Mouse (Mus musculus): ENCODE data around the gene Gm21988. TPM values are rescaled to one million over a fixed set of nuclear protein-coding genes. Genes with fewer than 3 reads are reported as not detected.

Gene Gm21988
- total and polyA plus RNA-seq, 3 experiments, result 0.98 to 2.6 (median 1.4) TPM

- TF ChIP-seq CHD1 (IDR thresholded peaks at IDR 0.05; ENCODE audit: low read depth, low read length) (no peak), ZC3H11A (IDR thresholded peaks at IDR 0.05; ENCODE audit: low read depth, low read length) (no peak), POLR2AphosphoS2 (IDR thresholded peaks at IDR 0.05; ENCODE audit: low read depth, low read length) (no peak), ELF1 (IDR thresholded peaks at IDR 0.05; ENCODE audit: low read depth, low read length) (no peak), MAFK (IDR thresholded peaks at IDR 0.05; ENCODE audit: insufficient replicate concordance, low read length) (no peak), TBP (conservative IDR thresholded peaks at IDR 0.05; ENCODE audit: low read depth, low read length) (no peak), MAX (IDR thresholded peaks at IDR 0.05; ENCODE audit: low read length) (no peak), JUND (conservative IDR thresholded peaks at IDR 0.05; ENCODE audit: low read depth, low read length) (no peak), SMC3 (IDR thresholded peaks at IDR 0.05; ENCODE audit: low read depth, low read length) (no peak), MAZ (IDR thresholded peaks at IDR 0.05; ENCODE audit: low read depth, low read length) (no peak), ZNF384 (IDR thresholded peaks at IDR 0.05; ENCODE audit: low read depth, low read length) (no peak), KAT2A (IDR thresholded peaks at IDR 0.05; ENCODE audit: insufficient replicate concordance, low read length) (no peak), USF1 (IDR thresholded peaks at IDR 0.05; ENCODE audit: low read depth, low read length) (no peak), USF2 (conservative IDR thresholded peaks at IDR 0.05; ENCODE audit: low read depth, low read length) (no peak), NRF1 (IDR thresholded peaks at IDR 0.05; ENCODE audit: low read depth, low read length) (no peak), CHD2 (IDR thresholded peaks at IDR 0.05; ENCODE audit: low read length) (no peak)
These were observed 23.5 kb downstream of the Gm21988 start for GRCm38 (mm10) chr11:70216103-70216502.

GRCm38 (mm10) chr11:70215301-70215700 is 24.3 kb downstream of the Gm21988 start:
- Histone ChIP-seq H3K79me2 (replicated peaks; ENCODE audit: control insufficient read depth, extremely low read depth, insufficient read depth, poor library complexity, severe bottlenecking) (no peaks in the 10 kb centered on the region), H3K4me2 (ENCODE audit: insufficient read depth, low read depth, poor library complexity, severe bottlenecking) (no peak overlapping the region), H3K36me3 (replicated peaks in 1 of 2; ENCODE audit: control insufficient read depth in 1 of 2, insufficient read depth in 1 of 2, low read length in 1 of 2) (peaks cover 5 to 48% of the 10 kb centered on the region in 2 experiments), H3K27me3 (replicated peaks) (no peaks in the 10 kb centered on the region), H3K9me3 (replicated peaks; ENCODE audit: low read length) (no peaks in the 10 kb centered on the region), H3K4me1 (ENCODE audit: control insufficient read depth in 1 of 2, insufficient read depth in 2 of 2) (peaks cover 11 to 20% of the 10 kb centered on the region in 2 experiments; a peak in 3 of 4 replicates), H3K4me3 (replicated peaks in 1 of 3; ENCODE audit: low read depth in 2 of 3, low read length in 2 of 3, poor library complexity in 1 of 3) (no peak overlapping the region), H3K9ac (ENCODE audit: insufficient read depth, low read depth) (no peak overlapping the region), H3K27ac (ENCODE audit: insufficient read depth, low read depth) (no peak overlapping the region)
- no peak for DNase-seq (ENCODE audit: extremely low read depth)
- TF ChIP-seq EP300 (IDR thresholded peaks at IDR 0.05; ENCODE audit: low read length) (no peak), TCF12 (IDR thresholded peaks at IDR 0.05; ENCODE audit: low read depth, low read length) (no peak), ELF1 (IDR thresholded peaks at IDR 0.05; ENCODE audit: low read depth, low read length) (no peak), GABPA (IDR thresholded peaks at IDR 0.05; ENCODE audit: insufficient replicate concordance, low read depth, low read length) (no peak), ZKSCAN1 (IDR thresholded peaks at IDR 0.05; ENCODE audit: borderline replicate concordance, low read depth, low read length) (no peak), BHLHE40 (IDR thresholded peaks at IDR 0.05; ENCODE audit: low read depth, low read length) (no peak), CHD1 (IDR thresholded peaks at IDR 0.05; ENCODE audit: low read depth, low read length) (no peak), HCFC1 (IDR thresholded peaks at IDR 0.05; ENCODE audit: low read depth, low read length) (no peak), ZNF384 (IDR thresholded peaks at IDR 0.05; ENCODE audit: low read depth, low read length) (no peak), ZC3H11A (IDR thresholded peaks at IDR 0.05; ENCODE audit: low read depth, low read length) (no peak), USF2 (conservative IDR thresholded peaks at IDR 0.05; ENCODE audit: low read depth, low read length) (no peak), RAD21 (IDR thresholded peaks at IDR 0.05; ENCODE audit: low read depth, low read length) (no peak), MYC (IDR thresholded peaks at IDR 0.05; ENCODE audit: low read depth, low read length) (no peak), USF1 (IDR thresholded peaks at IDR 0.05; ENCODE audit: low read depth, low read length) (no peak)
- dilution Hi-C loops (cut with MboI; ENCODE audit: extremely low pct_ligation_motif_present, extremely low pct_unique_long_range_greater_than_20kb, low sequenced_read_pairs), result no loop called here
- in situ Hi-C loops (cut with MboI; ENCODE audit: low pct_ligation_motif_present, low pct_unique_long_range_greater_than_20kb, low sequenced_read_pairs), result no loop called here

More at GRCm38 (mm10) chr11:70216103-70216502, 23.5 kb downstream of the Gm21988 start:
- no peaks in the 10 kb centered on the region for H3K79me2 ChIP-seq (replicated peaks; ENCODE audit: control insufficient read depth, extremely low read depth, insufficient read depth, poor library complexity, severe bottlenecking)
- H3K4me3 ChIP-seq (replicated peaks in 1 of 3; ENCODE audit: low read depth in 2 of 3, low read length in 2 of 3, poor library complexity in 1 of 3), result no peak overlapping the region
- peaks cover 11 to 20% of the 10 kb centered on the region in 2 experiments; a peak in 3 of 4 replicates for H3K4me1 ChIP-seq (ENCODE audit: control insufficient read depth in 1 of 2, insufficient read depth in 2 of 2)
- no peak overlapping the region for H3K27ac ChIP-seq (ENCODE audit: insufficient read depth, low read depth)
- in situ Hi-C loops (cut with MboI; ENCODE audit: low pct_ligation_motif_present, low pct_unique_long_range_greater_than_20kb, low sequenced_read_pairs) (no loop called here), dilution Hi-C loops (cut with MboI; ENCODE audit: extremely low pct_ligation_motif_present, extremely low pct_unique_long_range_greater_than_20kb, low sequenced_read_pairs) (no loop called here)
- DNase-seq (ENCODE audit: extremely low read depth), result no peak
- H3K27me3 ChIP-seq (replicated peaks), result no peaks in the 10 kb centered on the region
- no peaks in the 10 kb centered on the region for H3K9me3 ChIP-seq (replicated peaks; ENCODE audit: low read length)
- H3K36me3 ChIP-seq (replicated peaks in 1 of 2; ENCODE audit: control insufficient read depth in 1 of 2, insufficient read depth in 1 of 2, low read length in 1 of 2), result peaks cover 5 to 48% of the 10 kb centered on the region in 2 experiments
- no peak overlapping the region for H3K4me2 ChIP-seq (ENCODE audit: insufficient read depth, low read depth, poor library complexity, severe bottlenecking)
- no peak overlapping the region for H3K9ac ChIP-seq (ENCODE audit: insufficient read depth, low read depth)
